Mouse (Mus musculus) midbrain, embryonic 13.5 days (tissue): Measurements from ENCODE around the gene Cbx6. TPM values are rescaled to one million over a fixed set of nuclear protein-coding genes. Genes with fewer than 3 reads are reported as not detected.
A peak's percentile ranks its signal among the peaks of the same experiment; 100 is the strongest.

Source experiments
- ATAC-seq: fragments of 200-750 bp; cut with Nextera tagmentation; 2 replicates; pipeline ENCODE4 v1.8.0; 2017; ENCODE audit warnings: mild to moderate bottlenecking, moderate TSS enrichment, moderate library complexity
- H3K27ac ChIP-seq: fragments of 300-500 bp; sonication (generic); 2 replicates; pipeline ENCODE4 v1.5.1; 2015; ENCODE audit warnings: inconsistent platforms, mild to moderate bottlenecking, moderate library complexity
- H3K27me3 ChIP-seq: fragments of 300-500 bp; sonication (generic); 2 replicates; pipeline ENCODE4 v1.6.1; 2015; ENCODE audit warnings: mild to moderate bottlenecking, inconsistent platforms
- H3K36me3 ChIP-seq: fragments of 300-500 bp; sonication (generic); 2 replicates; pipeline ENCODE4 v1.6.1; 2015; ENCODE audit warnings: mild to moderate bottlenecking, inconsistent platforms
- H3K4me1 ChIP-seq: fragments of 300-500 bp; sonication (generic); replicated peaks from 2 replicates; pipeline ENCODE4 v1.6.1; 2015; ENCODE audit warnings: inconsistent platforms
- H3K4me2 ChIP-seq: fragments of 300-500 bp; sonication (generic); replicated peaks from 2 replicates; pipeline ENCODE4 v1.6.1; 2015; ENCODE audit warnings: moderate library complexity, mild to moderate bottlenecking, inconsistent platforms
- H3K4me3 ChIP-seq: fragments of 300-500 bp; sonication (generic); replicated peaks from 2 replicates; pipeline ENCODE4 v1.5.1; 2015; ENCODE audit warnings: mild to moderate bottlenecking, inconsistent platforms
- H3K9ac ChIP-seq: fragments of 300-500 bp; sonication (generic); replicated peaks from 2 replicates; pipeline ENCODE4 v1.6.1; 2015; ENCODE audit warnings: mild to moderate bottlenecking, inconsistent platforms
- H3K9me3 ChIP-seq: fragments of 300-500 bp; sonication (generic); 2 replicates; pipeline ENCODE4 v1.6.1; 2016; ENCODE audit warnings: mild to moderate bottlenecking, inconsistent platforms
- WGBS: fragments of 180-500 bp; shearing (Covaris S2); methylation state at CpG from one replicate; pipeline ENCODE4 v1.1.7; 2015; 5-methylcytosine and 5-hydroxymethylcytosine counted together
- polyA plus RNA-seq: library from polyadenylated mRNA; unstranded; fragments of >200 nt; fragmentation: Nextera tagmentation; extraction: Ambion mirVana; gene quantifications from 2 replicates; pipeline ENCODE4 v1.2.1, GENCODE M21; 2015

The Cbx6 gene
- polyA plus RNA-seq, 1 experiment from 2014 or later = 61.4 TPM

GRCm38 (mm10) chr15:79797680-79798079 is 36.8 kb downstream of the Cbx6 start:
- WGBS = 94% methylated on average over 8 of the region's 8 CpGs
- no peak overlapping the region for H3K27ac ChIP-seq
- H3K4me1 ChIP-seq = peaks cover 26% of the 10 kb centered on the region; the same call in 1 of the 2 replicates
- no peak overlapping the region for H3K4me2 ChIP-seq
- H3K9me3 ChIP-seq = no peaks in the 10 kb centered on the region
- no peak overlapping the region for H3K9ac ChIP-seq
- peaks cover 13% of the 10 kb centered on the region for H3K27me3 ChIP-seq
- no peaks in the 10 kb centered on the region for H3K36me3 ChIP-seq
- no peak for ATAC-seq
- no peak overlapping the region for H3K4me3 ChIP-seq

GRCm38 (mm10) chr15:79797096-79797495 is 37.4 kb downstream of the Cbx6 start:
- no peak overlapping the region for H3K27ac ChIP-seq
- H3K27me3 ChIP-seq = peaks cover 7% of the 10 kb centered on the region
- 83% methylated on average over 7 of the region's 7 CpGs for WGBS
- no peaks in the 10 kb centered on the region for H3K36me3 ChIP-seq
- no peak overlapping the region for H3K4me2 ChIP-seq
- H3K9ac ChIP-seq = no peak overlapping the region
- H3K4me1 ChIP-seq = 0 out of 2 replicates have a peak, but pooled peaks cover 22% of the 10 kb centered on the region
- no peak overlapping the region for H3K4me3 ChIP-seq
- no peaks in the 10 kb centered on the region for H3K9me3 ChIP-seq
- no peak for ATAC-seq

GRCm38 (mm10) chr15:79796256-79796655 is 38.2 kb downstream of the Cbx6 start:
- H3K36me3 ChIP-seq = no peaks in the 10 kb centered on the region
- 0 out of 2 replicates have a peak, but pooled peaks cover 23% of the 10 kb centered on the region for H3K4me1 ChIP-seq
- no peak overlapping the region for H3K9ac ChIP-seq
- no peaks in the 10 kb centered on the region for H3K9me3 ChIP-seq
- 87% methylated on average over 12 of the region's 12 CpGs for WGBS
- no peak overlapping the region for H3K4me2 ChIP-seq
- ATAC-seq = no peak
- H3K27ac ChIP-seq = no peak overlapping the region
- H3K27me3 ChIP-seq = peaks cover under 1% of the 10 kb centered on the region; the same call in 1 of the 2 replicates
- H3K4me3 ChIP-seq = no peak overlapping the region

- Histone ChIP-seq H3K4me3 (no peak overlapping the region), H3K27me3 (peaks cover 3% of the 10 kb centered on the region; the same call in 1 of the 2 replicates), H3K4me1 (0 out of 2 replicates have a peak, but pooled peaks cover 13% of the 10 kb centered on the region), H3K27ac (no peak overlapping the region), H3K4me2 (no peak overlapping the region), H3K9ac (no peak overlapping the region), H3K36me3 (peaks cover 5% of the 10 kb centered on the region; the same call in 1 of the 2 replicates), H3K9me3 (no peaks in the 10 kb centered on the region)
- 34% methylated on average over 20 of the region's 20 CpGs for WGBS
- no peak for ATAC-seq
Observed at GRCm38 (mm10) chr15:79794173-79794572, 40.3 kb downstream of the Cbx6 start.

GRCm38 (mm10) chr15:79793076-79793475 is 41.4 kb downstream of the Cbx6 start:
- H3K4me3 ChIP-seq = no peak overlapping the region
- H3K4me2 ChIP-seq = no peak overlapping the region
- ATAC-seq = no peak
- peaks cover 3% of the 10 kb centered on the region; the same call in 1 of the 2 replicates for H3K27me3 ChIP-seq
- no peaks in the 10 kb centered on the region for H3K9me3 ChIP-seq
- no peak overlapping the region for H3K27ac ChIP-seq
- peaks cover 15% of the 10 kb centered on the region for H3K4me1 ChIP-seq
- no peak overlapping the region for H3K9ac ChIP-seq
- peaks cover 5% of the 10 kb centered on the region; the same call in 1 of the 2 replicates for H3K36me3 ChIP-seq
- 92% methylated on average over 9 of the region's 9 CpGs for WGBS

GRCm38 (mm10) chr15:79792455-79792854 is 42.0 kb downstream of the Cbx6 start:
- Histone ChIP-seq H3K4me2 (no peak overlapping the region), H3K4me3 (no peak overlapping the region), H3K9ac (no peak overlapping the region), H3K9me3 (no peaks in the 10 kb centered on the region), H3K4me1 (peaks cover 21% of the 10 kb centered on the region), H3K36me3 (peaks cover 5% of the 10 kb centered on the region; the same call in 1 of the 2 replicates), H3K27me3 (peaks cover 3% of the 10 kb centered on the region; the same call in 1 of the 2 replicates), H3K27ac (no peak overlapping the region)
- no peak for ATAC-seq
- WGBS = 20% methylated on average over 19 of the region's 19 CpGs

- 2% methylated on average over 12 of the region's 12 CpGs for WGBS
- Histone ChIP-seq H3K27me3 (peaks cover 3% of the 10 kb centered on the region; the same call in 1 of the 2 replicates), H3K4me1 (peaks cover 28% of the 10 kb centered on the region), H3K27ac (no peak overlapping the region), H3K9me3 (no peaks in the 10 kb centered on the region), H3K9ac (no peak overlapping the region), H3K36me3 (peaks cover 5% of the 10 kb centered on the region; the same call in 1 of the 2 replicates), H3K4me3 (no peak overlapping the region), H3K4me2 (no peak overlapping the region)
- ATAC-seq = no peak
Observed at GRCm38 (mm10) chr15:79791502-79791901, 43.0 kb downstream of the Cbx6 start.

GRCm38 (mm10) chr15:79790905-79791304 is 43.6 kb downstream of the Cbx6 start:
- no peaks in the 10 kb centered on the region for H3K9me3 ChIP-seq
- no peak overlapping the region for H3K4me2 ChIP-seq
- ATAC-seq = no peak
- H3K27me3 ChIP-seq = peaks cover 3% of the 10 kb centered on the region; the same call in 1 of the 2 replicates
- H3K4me1 ChIP-seq = peaks cover 28% of the 10 kb centered on the region
- H3K4me3 ChIP-seq = no peak overlapping the region
- H3K9ac ChIP-seq = no peak overlapping the region
- peaks cover 5% of the 10 kb centered on the region; the same call in 1 of the 2 replicates for H3K36me3 ChIP-seq
- H3K27ac ChIP-seq = no peak overlapping the region
- 81% methylated on average over 6 of the region's 6 CpGs for WGBS

GRCm38 (mm10) chr15:79790111-79790510 is 44.4 kb downstream of the Cbx6 start:
- 59% methylated on average over 8 of the region's 8 CpGs for WGBS
- Histone ChIP-seq H3K4me1 (peaks cover 24% of the 10 kb centered on the region), H3K4me3 (no peak overlapping the region), H3K27me3 (peaks cover 3% of the 10 kb centered on the region; the same call in 1 of the 2 replicates), H3K4me2 (no peak overlapping the region), H3K27ac (no peak overlapping the region), H3K9me3 (no peaks in the 10 kb centered on the region), H3K9ac (no peak overlapping the region), H3K36me3 (peaks cover 5% of the 10 kb centered on the region; the same call in 1 of the 2 replicates)
- ATAC-seq = no peak

- 30% methylated on average over 8 of the region's 8 CpGs for WGBS
- H3K9me3 ChIP-seq = no peaks in the 10 kb centered on the region
- H3K9ac ChIP-seq = no peak overlapping the region
- H3K36me3 ChIP-seq = peaks cover 5% of the 10 kb centered on the region; the same call in 1 of the 2 replicates
- peaks cover 18% of the 10 kb centered on the region for H3K4me1 ChIP-seq
- H3K4me3 ChIP-seq = no peak overlapping the region
- peaks cover 3% of the 10 kb centered on the region; the same call in 1 of the 2 replicates for H3K27me3 ChIP-seq
- no peak overlapping the region for H3K4me2 ChIP-seq
- peak; percentile 51 for ATAC-seq
- peak overlapping the region; percentile 46 for H3K27ac ChIP-seq
Observed at GRCm38 (mm10) chr15:79787815-79788214, 46.7 kb downstream of the Cbx6 start.

- H3K4me1 ChIP-seq = peaks cover 15% of the 10 kb centered on the region
- no peak for ATAC-seq
- peaks cover 5% of the 10 kb centered on the region; the same call in 1 of the 2 replicates for H3K36me3 ChIP-seq
Observed at GRCm38 (mm10) chr15:79785056-79785455, 49.4 kb downstream of the Cbx6 start.

GRCm38 (mm10) chr15:79777749-79778148 is 56.7 kb downstream of the Cbx6 start, which contains the start of gene Dnal4:
Gene Dnal4 (minus strand): TSS chr15:79777849.
- no peaks in the 10 kb centered on the region for H3K9me3 ChIP-seq
- H3K27me3 ChIP-seq = no peaks in the 10 kb centered on the region; the same call in 1 of the 2 replicates
- no peak within 1 kb of the TSS for H3K4me2 ChIP-seq
- ATAC-seq = no peak
- H3K27ac ChIP-seq = no peak within 1 kb of the TSS
- no peak within 1 kb of the TSS for H3K4me3 ChIP-seq
- no peaks in the 10 kb centered on the region for H3K36me3 ChIP-seq
- H3K4me1 ChIP-seq = peaks cover 22% of the 10 kb centered on the region
- no peak within 1 kb of the TSS for H3K9ac ChIP-seq

More at GRCm38 (mm10) chr15:79785056-79785455, 49.4 kb downstream of the Cbx6 start:
- H3K27ac ChIP-seq = no peak overlapping the region
- no peak overlapping the region for H3K4me3 ChIP-seq
- H3K9ac ChIP-seq = no peak overlapping the region
- H3K4me2 ChIP-seq = no peak overlapping the region
- 50% methylated on average over 1 of the region's 1 CpGs for WGBS
- no peaks in the 10 kb centered on the region for H3K27me3 ChIP-seq
- no peaks in the 10 kb centered on the region for H3K9me3 ChIP-seq
